8 mouse cellular contexts compared by ENCODE assay signal in genomic region chr3:89178107-89178385, GRCm38 (mm10). TPM values are rescaled to one million over a fixed set of nuclear protein-coding genes. Genes with fewer than 3 reads are reported as not detected.
DNase-seq lines count a peak whose midpoint lies in the region; ATAC-seq and TF ChIP-seq lines count a peak whose summit lies in the region.

No protein-coding gene starts in this region.

- 5% methylated on average over 6 of the region's 6 CpGs for WGBS in heart, embryonic 14.5 days
- WGBS in hindbrain, embryonic 11.5 days, result 8% methylated on average over 6 of the region's 6 CpGs
- WGBS in midbrain, embryonic 12.5 days, result 10% methylated on average over 6 of the region's 6 CpGs

- H3K9me3 ChIP-seq in heart, embryonic 14.5 days (ENCODE audit: control insufficient read depth, low read length), result no peaks in the 10 kb centered on the region
- no peaks in the 10 kb centered on the region for H3K9me3 ChIP-seq in G1E (replicated peaks)
- H3K9me3 ChIP-seq in hindbrain, embryonic 11.5 days (ENCODE audit: control insufficient read depth, low read length), result no peaks in the 10 kb centered on the region
- H3K9me3 ChIP-seq in midbrain, embryonic 12.5 days, result no peaks in the 10 kb centered on the region

- no peak for ATAC-seq in heart, embryonic 14.5 days (ENCODE audit: insufficient number of reproducible peaks, insufficient read depth, low FRiP score, low read depth)
- ATAC-seq in G1E (ENCODE audit: extremely low read depth, insufficient number of reproducible peaks, low FRiP score, poor library complexity, severe bottlenecking), result no peak
- ATAC-seq in hindbrain, embryonic 11.5 days (ENCODE audit: low FRiP score), result no peak
- ATAC-seq in midbrain, embryonic 12.5 days (ENCODE audit: low FRiP score, low read depth), result no peak

- H3K27me3 ChIP-seq in heart, embryonic 14.5 days (ENCODE audit: control insufficient read depth, insufficient read depth, low read length), result no peaks in the 10 kb centered on the region
- no peaks in the 10 kb centered on the region for H3K27me3 ChIP-seq in G1E (ENCODE audit: insufficient read depth, low read length)
- H3K27me3 ChIP-seq in hindbrain, embryonic 11.5 days (ENCODE audit: control insufficient read depth, insufficient read depth, low read length), result no peaks in the 10 kb centered on the region
- H3K27me3 ChIP-seq in midbrain, embryonic 12.5 days, result no peaks in the 10 kb centered on the region

- H3K36me3 ChIP-seq in heart, embryonic 14.5 days (ENCODE audit: control insufficient read depth, insufficient read depth, low read length), result peaks cover 75% of the 10 kb centered on the region
- peaks cover 84% of the 10 kb centered on the region for H3K36me3 ChIP-seq in G1E (replicated peaks)
- H3K36me3 ChIP-seq in hindbrain, embryonic 11.5 days (ENCODE audit: control insufficient read depth, insufficient read depth, low read length), result peaks cover 34% of the 10 kb centered on the region
- peaks cover 74% of the 10 kb centered on the region for H3K36me3 ChIP-seq in midbrain, embryonic 12.5 days

- peaks cover 4 to 11% of the 10 kb centered on the region in 2 experiments for H3K4me1 ChIP-seq in heart, embryonic 14.5 days (ENCODE audit: control insufficient read depth in 2 of 2, insufficient read depth in 2 of 2, low read length in 2 of 2)
- peaks cover 57% of the 10 kb centered on the region for H3K4me1 ChIP-seq in G1E (ENCODE audit: insufficient read depth, low read depth, low read length)
- peaks cover 8% of the 10 kb centered on the region; the same call in 1 of the 2 replicates for H3K4me1 ChIP-seq in hindbrain, embryonic 11.5 days (replicated peaks; ENCODE audit: control insufficient read depth, insufficient read depth, low read length)
- peaks cover 17% of the 10 kb centered on the region for H3K4me1 ChIP-seq in midbrain, embryonic 12.5 days

- intact Hi-C loops in heart, postnatal 36 days (cut with DNase I), result no loop called here
- intact Hi-C loops in gastrocnemius, postnatal 14 days (cut with DNase I; ENCODE audit: low total_unique reads), result no loop called here

- no peak for TF ChIP-seq CTCF in G1E (IDR thresholded peaks at IDR 0.05; ENCODE audit: low read depth, low read length)

- no peak for DNase-seq in heart, postnatal 36 days
- no peak for DNase-seq in G1E (ENCODE audit: low spot score)
- no peak for DNase-seq in hindbrain, embryonic 11.5 days (ENCODE audit: low spot score)
- no peak for DNase-seq in gastrocnemius, postnatal 14 days
- DNase-seq in frontal cortex, postnatal 10 days (ENCODE audit: low spot score in 2 of 2), result no peak
- no peak for DNase-seq in thymus, adult 18-20 months

- H3K4me2 ChIP-seq in heart, embryonic 14.5 days (ENCODE audit: low read length), result peak overlapping the region; percentile 86
- peak overlapping the region; percentile 86 for H3K4me2 ChIP-seq in hindbrain, embryonic 11.5 days (replicated peaks; ENCODE audit: low read depth, low read length)
- H3K4me2 ChIP-seq in midbrain, embryonic 12.5 days (replicated peaks), result peak overlapping the region; percentile 77

- H3K27ac ChIP-seq in heart, embryonic 14.5 days (replicated peaks in 1 of 2; ENCODE audit: control insufficient read depth in 1 of 2, insufficient read depth in 1 of 2, low read depth in 2 of 2, low read length in 2 of 2), result peak overlapping the region; percentile 71 to 81
- peak overlapping the region; percentile 62 for H3K27ac ChIP-seq in hindbrain, embryonic 11.5 days (ENCODE audit: low read depth, low read length)
- H3K27ac ChIP-seq in midbrain, embryonic 12.5 days (replicated peaks), result no peak overlapping the region

- peak overlapping the region; percentile 64 to 95 for H3K4me3 ChIP-seq in heart, embryonic 14.5 days (ENCODE audit: control insufficient read depth in 1 of 2, insufficient read depth in 1 of 2, low read depth in 1 of 2, low read length in 2 of 2)
- peak overlapping the region; percentile 78 for H3K4me3 ChIP-seq in G1E (ENCODE audit: low read depth, low read length)
- peak overlapping the region; percentile 82 for H3K4me3 ChIP-seq in hindbrain, embryonic 11.5 days (ENCODE audit: low read depth, low read length)
- H3K4me3 ChIP-seq in midbrain, embryonic 12.5 days, result peak overlapping the region; percentile 66

- peak overlapping the region; percentile 81 for H3K9ac ChIP-seq in heart, embryonic 14.5 days (ENCODE audit: low read length)
- H3K9ac ChIP-seq in hindbrain, embryonic 11.5 days (ENCODE audit: low read depth, low read length), result peak overlapping the region; percentile 84
- peak overlapping the region; percentile 73 for H3K9ac ChIP-seq in midbrain, embryonic 12.5 days (replicated peaks)

RNA-seq across cellular contexts. Expression of gene Scamp3, which starts 0.8 kb away (rescaled TPM):
- 68.3 and 74.8 TPM in 2 replicates for polyA plus RNA-seq in heart, embryonic 14.5 days (2014; fragmentation: Nextera tagmentation; extraction: Ambion mirVana)
- total RNA-seq in heart, postnatal 36 days (2021), result 10 to 100 TPM; 49.8 to 49.9 TPM
- 123 and 135 TPM in 2 replicates for total RNA-seq in G1E (2014; fragmentation: Nextera tagmentation)
- total RNA-seq in G1E (2017), result 32.9 and 35.1 TPM in 2 replicates
- polyA plus RNA-seq in G1E (2012), result 168 and 234 TPM in 2 replicates
- 85.9 and 90.4 TPM in 2 replicates for polyA plus RNA-seq in hindbrain, embryonic 11.5 days (2014; fragmentation: Nextera tagmentation; extraction: Ambion mirVana)
- 94.2 and 97.1 TPM in 2 replicates for polyA plus RNA-seq in midbrain, embryonic 12.5 days (2016; fragmentation: Nextera tagmentation; extraction: Ambion mirVana)
- total RNA-seq in gastrocnemius, postnatal 14 days (2021), result 10 to 100 TPM; 32.1 to 35.6 TPM

RNA-seq across cellular contexts. Expression of gene Fam189b, which starts 4.9 kb away (rescaled TPM):
- 9.1 and 12.8 TPM in 2 replicates for polyA plus RNA-seq in heart, embryonic 14.5 days (2014; fragmentation: Nextera tagmentation; extraction: Ambion mirVana)
- 1 to 10 TPM; 4.6 to 5.5 TPM for total RNA-seq in heart, postnatal 36 days (2021)
- total RNA-seq in G1E (2014; fragmentation: Nextera tagmentation), result 2.2 and 3.5 TPM in 2 replicates
- total RNA-seq in G1E (2017), result 1.1 TPM in 2 replicates
- polyA plus RNA-seq in G1E (2012), result 11.9 and 14.8 TPM in 2 replicates
- 18.5 and 19.8 TPM in 2 replicates for polyA plus RNA-seq in hindbrain, embryonic 11.5 days (2014; fragmentation: Nextera tagmentation; extraction: Ambion mirVana)
- polyA plus RNA-seq in midbrain, embryonic 12.5 days (2016; fragmentation: Nextera tagmentation; extraction: Ambion mirVana), result 29.5 and 30.3 TPM in 2 replicates
- total RNA-seq in gastrocnemius, postnatal 14 days (2021), result 10 to 100 TPM; 10.7 to 12.6 TPM

RNA-seq across cellular contexts. Expression of gene Clk2, which starts 13.5 kb away (rescaled TPM):
- 12.4 and 13.4 TPM in 2 replicates for polyA plus RNA-seq in heart, embryonic 14.5 days (2014; fragmentation: Nextera tagmentation; extraction: Ambion mirVana)
- total RNA-seq in heart, postnatal 36 days (2021), result 10 to 100 TPM; 15.8 to 19.9 TPM
- total RNA-seq in G1E (2014; fragmentation: Nextera tagmentation), result 130 and 131 TPM in 2 replicates
- 78.9 and 80.9 TPM in 2 replicates for total RNA-seq in G1E (2017)
- polyA plus RNA-seq in G1E (2012), result 72.3 and 73.3 TPM in 2 replicates
- polyA plus RNA-seq in hindbrain, embryonic 11.5 days (2014; fragmentation: Nextera tagmentation; extraction: Ambion mirVana), result 27.6 and 30.6 TPM in 2 replicates
- polyA plus RNA-seq in midbrain, embryonic 12.5 days (2016; fragmentation: Nextera tagmentation; extraction: Ambion mirVana), result 42.3 and 46.5 TPM in 2 replicates
- total RNA-seq in gastrocnemius, postnatal 14 days (2021), result 10 to 100 TPM; 18.2 to 18.6 TPM

RNA-seq across cellular contexts. Expression of gene Hcn3, which starts 18.1 kb away (rescaled TPM):
- 0.27 and 0.51 TPM in 2 replicates for polyA plus RNA-seq in heart, embryonic 14.5 days (2014; fragmentation: Nextera tagmentation; extraction: Ambion mirVana)
- total RNA-seq in heart, postnatal 36 days (2021), result under 1 TPM; 0.17 to 0.38 TPM
- total RNA-seq in G1E (2014; fragmentation: Nextera tagmentation) (0.53 TPM in 1 of 2 replicates, not detected in the other), G1E (2017) (0.27 and 0.41 TPM in 2 replicates)
- polyA plus RNA-seq in G1E (2012), result 0.85 and 1.0 TPM in 2 replicates
- polyA plus RNA-seq in hindbrain, embryonic 11.5 days (2014; fragmentation: Nextera tagmentation; extraction: Ambion mirVana), result 3.6 and 4.5 TPM in 2 replicates
- 17.1 and 22.0 TPM in 2 replicates for polyA plus RNA-seq in midbrain, embryonic 12.5 days (2016; fragmentation: Nextera tagmentation; extraction: Ambion mirVana)
- total RNA-seq in gastrocnemius, postnatal 14 days (2021), result under 1 TPM; 0.41 to 0.42 TPM

RNA-seq across cellular contexts. Expression of gene Gba, which starts 24.7 kb away (rescaled TPM):
- polyA plus RNA-seq in heart, embryonic 14.5 days (2014; fragmentation: Nextera tagmentation; extraction: Ambion mirVana), result 33.5 and 34.0 TPM in 2 replicates
- 10 to 100 TPM; 21.3 to 21.8 TPM for total RNA-seq in heart, postnatal 36 days (2021)
- 30.1 and 36.1 TPM in 2 replicates for total RNA-seq in G1E (2014; fragmentation: Nextera tagmentation)
- total RNA-seq in G1E (2017), result 69.6 and 72.4 TPM in 2 replicates
- polyA plus RNA-seq in G1E (2012), result 3.0 and 6.0 TPM in 2 replicates
- polyA plus RNA-seq in hindbrain, embryonic 11.5 days (2014; fragmentation: Nextera tagmentation; extraction: Ambion mirVana), result 43.7 and 47.3 TPM in 2 replicates
- polyA plus RNA-seq in midbrain, embryonic 12.5 days (2016; fragmentation: Nextera tagmentation; extraction: Ambion mirVana), result 42.4 and 45.8 TPM in 2 replicates
- total RNA-seq in gastrocnemius, postnatal 14 days (2021), result 10 to 100 TPM; 19.5 to 20.7 TPM
